ENCODE assay signal across 21 mouse cellular contexts in genomic region chr17:14578194-14578593, GRCm38 (mm10).
"Had no signal": no experiment of that assay in that cellular context is flagged by ENCODE, and none has a peak within 500 bp of the region (broad histone marks: within the 10 kb centered on the region; RNA-seq: fewer than 3 reads in every experiment).

No protein-coding gene starts in this region.

- H3K4me1 ChIP-seq: midbrain, embryonic 12.5 days; neural tube, embryonic 13.5 days; stomach, embryonic 15.5 days had no signal

- H3K4me2 ChIP-seq: liver, embryonic 11.5 days; lung, embryonic 14.5 days; midbrain, embryonic 12.5 days; neural tube, embryonic 13.5 days; stomach, embryonic 15.5 days had no signal

- H3K4me3 ChIP-seq: layer of hippocampus, adult 2 months; midbrain, embryonic 12.5 days; myocyte; neural tube, embryonic 13.5 days; stomach, embryonic 15.5 days had no signal

- H3K27me3 ChIP-seq: midbrain, embryonic 12.5 days; neural tube, embryonic 13.5 days; stomach, embryonic 15.5 days had no signal

- ATAC-seq: liver, postnatal 0 days; lung, postnatal 0 days; midbrain, embryonic 16.5 days had no signal

- DNase-seq: kidney, adult 2 months; kidney, postnatal 25 days; layer of hippocampus, adult 9-11 months; liver, postnatal 0 days; lung, embryonic 14.5 days; retina, postnatal 1 day; right cerebral cortex, postnatal 25 days; spleen, adult 18-20 months; thymus, adult 18-20 months; thymus, postnatal 36 days had no signal

- H3K9me3 ChIP-seq: midbrain, embryonic 12.5 days; neural tube, embryonic 13.5 days; stomach, embryonic 15.5 days had no signal

- H3K9ac ChIP-seq: liver, embryonic 14.5 days; liver, postnatal 0 days; lung, embryonic 14.5 days; midbrain, embryonic 12.5 days; neural tube, embryonic 13.5 days; stomach, embryonic 15.5 days had no signal

- H3K36me3 ChIP-seq: midbrain, embryonic 12.5 days; neural tube, embryonic 13.5 days; stomach, embryonic 15.5 days had no signal

- H3K27ac ChIP-seq: kidney, postnatal 0 days; layer of hippocampus, adult 2 months; liver, embryonic 14.5 days; macrophage; midbrain, embryonic 12.5 days; neural tube, embryonic 13.5 days; stomach, embryonic 15.5 days had no signal
